Comparison of ENCODE assay signal across 12 mouse cellular contexts in genomic region chr8:110717131-110717530, GRCm38 (mm10). TPM values are rescaled to one million over a fixed set of nuclear protein-coding genes. Genes with fewer than 3 reads are reported as not detected.
A peak's percentile ranks its signal among the peaks of the same experiment; 100 is the strongest.
DNase-seq lines count a peak whose midpoint lies in the region; ATAC-seq and TF ChIP-seq lines count a peak whose summit lies in the region.
"Had no signal": no experiment of that assay in that cellular context is flagged by ENCODE, and none has a peak within 500 bp of the region (broad histone marks: within the 10 kb centered on the region; RNA-seq: fewer than 3 reads in every experiment).

No protein-coding gene starts in this region.

- no peaks in the 10 kb centered on the region for H3K9me3 ChIP-seq in kidney, embryonic 14.5 days (ENCODE audit: control insufficient read depth, low read length)
- H3K9me3 ChIP-seq in limb, embryonic 13.5 days, result no peaks in the 10 kb centered on the region
- H3K9me3 ChIP-seq: G1E had no signal

- no peaks in the 10 kb centered on the region for H3K79me2 ChIP-seq in C2C12 (ENCODE audit: control insufficient read depth, insufficient read depth)

- no peak for TF ChIP-seq CTCF in cerebellum, adult 2 months (IDR thresholded peaks at IDR 0.05; ENCODE audit: borderline replicate concordance, insufficient read depth, low read depth, low read length)
- TF ChIP-seq CTCF in C2C12 (IDR thresholded peaks at IDR 0.05; ENCODE audit: control insufficient read depth, insufficient read depth, insufficient read length), result no peak

- peak overlapping the region; percentile 78 for H3K27ac ChIP-seq in cerebellum, adult 2 months (ENCODE audit: insufficient read depth, low read length)
- peak overlapping the region; percentile 9; the same call in 1 of the 2 replicates for H3K27ac ChIP-seq in kidney, embryonic 14.5 days (ENCODE audit: low read depth, low read length)
- peak overlapping the region; percentile 78 for H3K27ac ChIP-seq in limb, embryonic 13.5 days

- WGBS in cerebellum, adult 2 months, result 49% methylated on average over 7 of the region's 7 CpGs
- WGBS in kidney, embryonic 14.5 days, result 32% methylated on average over 7 of the region's 7 CpGs
- WGBS in limb, embryonic 13.5 days, result 28% methylated on average over 7 of the region's 7 CpGs

- no peak overlapping the region for H3K4me2 ChIP-seq in kidney, embryonic 14.5 days (replicated peaks; ENCODE audit: low read depth, low read length)
- no peak overlapping the region for H3K4me2 ChIP-seq in limb, embryonic 13.5 days (replicated peaks)

- TF ChIP-seq POLR2A in cerebellum, adult 2 months (IDR thresholded peaks at IDR 0.05; ENCODE audit: borderline replicate concordance, insufficient read depth, low read length), result no peak

- H3K9ac ChIP-seq in kidney, embryonic 14.5 days (ENCODE audit: low read depth, low read length), result peak overlapping the region; percentile 34; the same call in 1 of the 2 replicates
- H3K9ac ChIP-seq in limb, embryonic 13.5 days, result peak overlapping the region; percentile 43; the same call in 1 of the 2 replicates

- no peak overlapping the region for H3ac ChIP-seq in C2C12 (ENCODE audit: control insufficient read depth, insufficient read length, low read depth)

- no peaks in the 10 kb centered on the region for H3K27me3 ChIP-seq in cerebellum, adult 2 months (ENCODE audit: control insufficient read depth, insufficient read depth, low read length)
- no peaks in the 10 kb centered on the region for H3K27me3 ChIP-seq in kidney, embryonic 14.5 days (ENCODE audit: control insufficient read depth, insufficient read depth, low read length)
- H3K27me3 ChIP-seq in C2C12 (ENCODE audit: control insufficient read depth, insufficient read depth, insufficient read length), result no peaks in the 10 kb centered on the region
- H3K27me3 ChIP-seq in limb, embryonic 13.5 days, result no peaks in the 10 kb centered on the region

- no peak overlapping the region for H3K4me3 ChIP-seq in cerebellum, adult 2 months (replicated peaks; ENCODE audit: insufficient read depth, low read depth, low read length)
- H3K4me3 ChIP-seq in kidney, embryonic 14.5 days (ENCODE audit: low read length), result no peak overlapping the region
- H3K4me3 ChIP-seq in C2C12 (ENCODE audit: insufficient read depth, poor library complexity, severe bottlenecking), result no peak overlapping the region
- H3K4me3 ChIP-seq in limb, embryonic 13.5 days, result no peak overlapping the region

- no peak for DNase-seq in cerebellum, adult 2 months
- no peak for DNase-seq in cerebellum, adult 18-20 months
- DNase-seq in kidney, adult 11 months, result no peak
- DNase-seq in spleen, postnatal 10 days (ENCODE audit: low spot score in 2 of 2), result no peak
- no peak for DNase-seq in urinary bladder, adult 18-20 months (ENCODE audit: low spot score in 2 of 2)
- DNase-seq: cerebellum, adult 11 months; gastrocnemius, postnatal 25 days; kidney, adult 8-10 months had no signal

- ATAC-seq in kidney, embryonic 14.5 days (ENCODE audit: low FRiP score, low TSS enrichment), result no peak
- 0 out of 2 replicates have a peak, but pooled peaks have one; percentile 0 for ATAC-seq in limb, embryonic 13.5 days (ENCODE audit: low FRiP score, low read depth)

- H3K4me1 ChIP-seq in cerebellum, adult 2 months (ENCODE audit: control insufficient read depth, insufficient read depth, low read length), result peaks cover 80% of the 10 kb centered on the region
- H3K4me1 ChIP-seq in kidney, embryonic 14.5 days (ENCODE audit: control insufficient read depth, insufficient read depth, low read length), result peaks cover 55% of the 10 kb centered on the region
- peaks cover 68% of the 10 kb centered on the region for H3K4me1 ChIP-seq in limb, embryonic 13.5 days

- H3K36me3 ChIP-seq in kidney, embryonic 14.5 days (ENCODE audit: control insufficient read depth, insufficient read depth, low read length), result peaks cover 12% of the 10 kb centered on the region
- H3K36me3 ChIP-seq in C2C12 (ENCODE audit: control insufficient read depth, insufficient read depth), result no peaks in the 10 kb centered on the region
- peaks cover 19% of the 10 kb centered on the region for H3K36me3 ChIP-seq in limb, embryonic 13.5 days

- H3K79me3 ChIP-seq in C2C12 (ENCODE audit: low read depth), result peaks cover 1% of the 10 kb centered on the region

TF ChIP-seq in C2C12, 6 proteins besides CTCF, POLR2A, EP300 and RAD21:
- TF ChIP-seq MAX (IDR thresholded peaks at IDR 0.05), result no peak
- TF ChIP-seq MYOD1 (IDR thresholded peaks at IDR 0.05; ENCODE audit: control insufficient read depth, insufficient read length, low read depth), result peak; percentile 58

RNA-seq across cellular contexts. Expression of gene Mtss1l, which starts 4.1 kb away (rescaled TPM):
- polyA plus RNA-seq in cerebellum, adult 2 months (2012; rRNA removed), result 257 and 288 TPM in 2 replicates
- 11.2 and 11.4 TPM in 2 replicates for polyA plus RNA-seq in kidney, embryonic 14.5 days (2014; fragmentation: Nextera tagmentation; extraction: Ambion mirVana)
- 26.1 TPM for polyA plus RNA-seq in C2C12 (2012; fragmentation: generic; extraction: Trizol)
- 10.4 and 11.7 TPM in 2 replicates for polyA plus RNA-seq in limb, embryonic 13.5 days (2015; fragmentation: Nextera tagmentation; extraction: Ambion mirVana)

Comparison
In these comparisons a context has a peak if more than half of its experiments do, and no peak if none do; other contexts are left out.
1. H3K27ac ChIP-seq: peak in every context shown above with its lines; median percentile 78 in cerebellum, adult 2 months; 78 in limb, embryonic 13.5 days; 9 in kidney, embryonic 14.5 days.